Mouse (Mus musculus) lung, embryonic 14.5 days (tissue): ENCODE measurements around the gene Tcf7l2. TPM values are rescaled to one million over a fixed set of nuclear protein-coding genes. Genes with fewer than 3 reads are reported as not detected.

Experiments
- ATAC-seq: fragments of 200-750 bp; cut with Nextera tagmentation; 2 replicates; pipeline ENCODE4 v1.8.0; 2017; ENCODE audit warnings: mild to moderate bottlenecking, moderate TSS enrichment, moderate library complexity; ENCODE audit not compliant: insufficient read depth
- DNase-seq: peaks from one replicate; pipeline ENCODE4 v3.0.0-alpha.2; 2015
- H3K27ac ChIP-seq: fragments of 300-500 bp; sonication (generic); 2 replicates; pipeline ENCODE4 v1.5.1; 2014; ENCODE audit warnings: low read depth, mild to moderate bottlenecking, moderate library complexity
- H3K27me3 ChIP-seq: fragments of 300-500 bp; sonication (generic); 2 replicates; pipeline ENCODE4 v1.6.1; 2014; ENCODE audit warnings: low read length, control low read depth; ENCODE audit not compliant: insufficient read depth
- H3K36me3 ChIP-seq: fragments of 300-500 bp; sonication (generic); 2 replicates; pipeline ENCODE4 v1.6.1; 2014; ENCODE audit warnings: control low read depth; ENCODE audit not compliant: insufficient read depth
- H3K4me1 ChIP-seq: fragments of 300-500 bp; sonication (generic); 2 replicates; pipeline ENCODE4 v1.6.1; 2014; ENCODE audit warnings: antibody characterized with exemption, control low read depth; ENCODE audit not compliant: insufficient read depth
- H3K4me2 ChIP-seq: fragments of 300-500 bp; sonication (generic); 2 replicates; pipeline ENCODE4 v1.6.1; 2014; ENCODE audit warnings: mild to moderate bottlenecking
- H3K4me3 ChIP-seq: fragments of 300-500 bp; sonication (generic); 2 replicates; pipeline ENCODE4 v1.5.1; 2014; ENCODE audit warnings: low read depth, low read length
- H3K9ac ChIP-seq: fragments of 300-500 bp; sonication (generic); 2 replicates; pipeline ENCODE4 v1.6.1; 2014
- H3K9me3 ChIP-seq: fragments of 300-500 bp; sonication (generic); 2 replicates; pipeline ENCODE4 v1.6.1; 2016; ENCODE audit warnings: low read depth, low read length, control low read depth
- CTCF ChIP-seq: IDR thresholded peaks from 2 replicates; pipeline ENCODE4 v1.5.1; 2016; ENCODE audit warnings: antibody characterized with exemption, low read depth
- WGBS: fragments of 180-500 bp; shearing (Covaris S2); extraction: QIAGEN DNeasy Blood & Tissue Kit; methylation state at CpG from one replicate; pipeline ENCODE4 v1.1.7; 2014; 5-methylcytosine and 5-hydroxymethylcytosine counted together
- polyA plus RNA-seq: library from polyadenylated mRNA; unstranded; fragments of >200 nt; fragmentation: Nextera tagmentation; extraction: Ambion mirVana; gene quantifications from 2 replicates; pipeline ENCODE4 v1.2.1, GENCODE M21; 2014

Tcf7l2 gene
- polyA plus RNA-seq, 1 experiment from 2014 or later, result 57.1 TPM

DNA sequence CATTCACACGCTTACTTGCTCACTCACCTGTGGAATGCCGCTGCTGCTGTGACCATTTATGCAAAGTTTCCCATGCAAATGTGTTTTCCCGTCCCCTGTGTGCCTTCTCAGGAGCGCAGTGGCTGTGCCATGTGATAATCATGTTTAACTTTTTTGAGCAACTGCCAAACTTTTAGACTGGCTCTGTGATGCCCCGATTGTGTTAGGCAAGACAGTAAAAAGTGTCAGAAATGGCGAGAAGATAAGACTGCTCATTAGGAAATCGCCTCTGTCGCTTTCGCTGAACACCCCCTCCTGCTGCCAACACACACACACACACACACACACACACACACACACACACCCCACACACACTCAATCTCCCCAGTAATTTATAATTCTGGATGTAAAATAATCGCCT lies 39.5 kb downstream of the Tcf7l2 start:
- H3K27me3 ChIP-seq, result no peaks in the 10 kb centered on the region
- H3K4me2 ChIP-seq, result no peak overlapping the region
- no peak overlapping the region for H3K4me3 ChIP-seq
- H3K9me3 ChIP-seq, result no peaks in the 10 kb centered on the region
- ATAC-seq, result no peak
- WGBS, result 69% methylated on average over 10 of the region's 10 CpGs
- H3K27ac ChIP-seq, result no peak overlapping the region
- H3K36me3 ChIP-seq, result 0 out of 2 replicates have a peak, but pooled peaks cover 7% of the 10 kb centered on the region
- TF ChIP-seq CTCF, result no peak
- no peak overlapping the region for H3K9ac ChIP-seq
- peaks cover 11% of the 10 kb centered on the region; the same call in 1 of the 2 replicates for H3K4me1 ChIP-seq
- no peak for DNase-seq

DNA sequence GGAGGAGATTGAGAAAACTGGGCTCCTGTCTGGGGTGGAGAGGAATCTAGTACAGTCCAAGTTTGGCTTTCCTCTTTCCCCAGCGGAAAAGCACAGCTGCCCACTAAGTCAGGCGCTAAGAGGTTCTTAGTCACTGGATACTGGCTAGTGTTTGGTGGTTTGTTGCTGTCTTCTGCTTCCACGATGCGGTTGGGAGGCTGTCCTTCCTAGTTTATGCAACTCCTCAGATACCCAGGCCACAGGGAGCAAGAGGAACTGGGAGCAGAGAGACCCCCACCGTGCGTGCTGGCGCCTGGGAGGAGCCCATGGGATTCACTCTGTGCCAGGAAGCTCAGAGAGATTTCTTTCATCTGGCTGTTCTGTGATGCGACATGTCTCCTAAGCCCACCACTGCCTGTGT lies 40.1 kb downstream of the Tcf7l2 start:
- Histone ChIP-seq H3K27me3 (no peaks in the 10 kb centered on the region), H3K36me3 (0 out of 2 replicates have a peak, but pooled peaks cover 7% of the 10 kb centered on the region), H3K4me3 (no peak overlapping the region), H3K27ac (no peak overlapping the region), H3K9me3 (no peaks in the 10 kb centered on the region), H3K4me2 (no peak overlapping the region), H3K4me1 (peaks cover 11% of the 10 kb centered on the region; the same call in 1 of the 2 replicates), H3K9ac (no peak overlapping the region)
- TF ChIP-seq CTCF, result no peak
- 63% methylated on average over 8 of the region's 8 CpGs for WGBS
- DNase-seq (no peak), ATAC-seq (no peak)

DNA sequence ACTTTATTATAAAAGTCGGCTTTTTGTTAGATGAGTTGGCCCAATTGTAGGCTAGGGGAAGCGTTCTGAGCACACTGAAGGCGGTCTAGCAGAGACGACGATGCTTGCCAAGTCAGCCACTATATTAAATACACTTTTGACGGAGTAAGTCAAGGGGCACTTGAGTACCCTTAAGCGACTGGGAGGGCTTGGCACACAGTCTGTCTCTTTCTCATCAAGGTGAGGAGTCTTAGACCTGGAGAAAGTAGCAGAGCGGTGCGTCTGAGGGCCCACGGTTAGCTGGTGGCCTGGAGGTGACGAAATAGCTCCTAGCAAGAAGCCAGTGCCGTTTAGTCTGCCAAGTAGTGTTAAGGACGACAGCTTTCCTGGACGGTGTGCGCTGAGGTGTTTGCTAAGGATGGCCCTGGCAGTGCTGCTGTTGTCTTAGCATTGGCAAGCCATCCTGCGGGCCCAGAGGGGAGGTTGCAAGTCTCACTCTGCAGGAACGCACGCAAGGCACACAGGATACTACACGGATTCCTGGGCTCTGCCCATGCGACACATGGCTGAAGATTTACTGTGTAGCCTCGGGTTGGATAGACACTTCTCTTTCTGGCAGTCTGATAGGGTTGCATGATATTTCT lies 43.3 kb downstream of the Tcf7l2 start:
- H3K9me3 ChIP-seq, result no peaks in the 10 kb centered on the region
- H3K4me2 ChIP-seq, result no peak overlapping the region
- H3K9ac ChIP-seq, result no peak overlapping the region
- TF ChIP-seq CTCF, result no peak
- no peaks in the 10 kb centered on the region for H3K27me3 ChIP-seq
- H3K4me1 ChIP-seq, result peaks cover 16% of the 10 kb centered on the region; the same call in 1 of the 2 replicates
- DNase-seq (peak; percentile 78), ATAC-seq (peak; percentile 73)
- H3K4me3 ChIP-seq, result no peak overlapping the region
- H3K27ac ChIP-seq, result no peak overlapping the region
- 0 out of 2 replicates have a peak, but pooled peaks cover 7% of the 10 kb centered on the region for H3K36me3 ChIP-seq
- WGBS, result 61% methylated on average over 21 of the region's 21 CpGs

DNA sequence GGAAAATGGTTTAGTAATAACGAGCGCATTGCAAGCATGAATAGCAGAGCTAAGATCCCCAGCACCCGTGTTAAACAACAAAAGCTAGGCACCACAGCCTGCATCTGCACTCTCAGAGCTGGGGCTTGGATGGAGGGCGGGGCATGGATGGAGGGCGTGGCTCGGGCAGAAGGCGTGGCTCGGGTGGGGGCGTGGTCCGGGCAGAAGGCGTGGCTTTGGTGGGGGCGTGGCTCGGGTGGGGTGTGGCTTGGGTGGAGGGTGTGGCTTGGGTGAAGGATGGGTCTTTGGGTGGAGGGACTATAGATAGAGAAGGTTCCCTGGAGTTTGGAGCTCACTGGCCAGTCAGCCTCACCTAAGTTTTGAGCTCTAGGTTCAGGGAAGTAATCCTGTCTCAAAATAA lies 45.8 kb downstream of the Tcf7l2 start:
- DNase-seq, result no peak
- H3K4me3 ChIP-seq, result no peak overlapping the region
- no peak for ATAC-seq
- WGBS, result 75% methylated on average over 13 of the region's 13 CpGs
- no peak overlapping the region for H3K4me2 ChIP-seq
- no peaks in the 10 kb centered on the region for H3K27me3 ChIP-seq
- TF ChIP-seq CTCF, result no peak
- H3K4me1 ChIP-seq, result peaks cover 16% of the 10 kb centered on the region; the same call in 1 of the 2 replicates
- no peaks in the 10 kb centered on the region for H3K9me3 ChIP-seq
- no peak overlapping the region for H3K9ac ChIP-seq
- 0 out of 2 replicates have a peak, but pooled peaks cover 4% of the 10 kb centered on the region for H3K36me3 ChIP-seq
- H3K27ac ChIP-seq, result no peak overlapping the region

DNA sequence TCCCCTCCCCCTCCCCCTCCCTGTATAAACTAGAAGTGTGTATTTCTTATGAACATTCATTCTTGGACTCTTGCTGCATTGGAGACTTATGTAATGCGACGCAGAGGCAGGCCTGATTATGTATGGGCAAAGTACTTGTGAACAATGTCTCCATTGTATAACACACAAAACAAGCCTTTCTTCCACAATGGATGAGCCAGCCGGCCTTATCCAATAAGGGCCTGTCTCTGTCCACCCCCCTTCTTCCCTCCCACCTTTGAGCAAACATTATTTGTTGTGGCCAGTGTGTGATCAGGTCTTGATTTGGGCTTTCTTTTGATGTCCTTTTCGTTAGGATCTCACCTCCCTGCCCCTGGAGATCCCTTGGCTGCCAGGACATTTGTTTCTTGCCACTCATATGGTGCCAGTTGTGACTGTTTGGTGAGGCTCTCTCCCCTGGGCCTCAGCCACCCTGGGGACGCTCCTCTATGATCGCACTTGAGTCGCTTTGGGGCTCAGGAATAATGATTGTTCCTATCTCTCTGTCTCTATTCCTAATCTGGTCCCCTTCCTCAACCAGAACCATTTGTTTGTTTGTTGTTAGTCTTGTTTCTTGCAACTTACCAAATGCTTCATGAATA lies 46.8 kb downstream of the Tcf7l2 start:
- ATAC-seq (no peak), DNase-seq (no peak)
- Histone ChIP-seq H3K4me3 (no peak overlapping the region), H3K9ac (no peak overlapping the region), H3K27me3 (no peaks in the 10 kb centered on the region), H3K36me3 (0 out of 2 replicates have a peak, but pooled peaks cover 4% of the 10 kb centered on the region), H3K4me2 (no peak overlapping the region), H3K4me1 (peaks cover 16% of the 10 kb centered on the region; the same call in 1 of the 2 replicates), H3K27ac (no peak overlapping the region), H3K9me3 (no peaks in the 10 kb centered on the region)
- no peak for TF ChIP-seq CTCF
- WGBS, result 54% methylated on average over 7 of the region's 7 CpGs

DNA sequence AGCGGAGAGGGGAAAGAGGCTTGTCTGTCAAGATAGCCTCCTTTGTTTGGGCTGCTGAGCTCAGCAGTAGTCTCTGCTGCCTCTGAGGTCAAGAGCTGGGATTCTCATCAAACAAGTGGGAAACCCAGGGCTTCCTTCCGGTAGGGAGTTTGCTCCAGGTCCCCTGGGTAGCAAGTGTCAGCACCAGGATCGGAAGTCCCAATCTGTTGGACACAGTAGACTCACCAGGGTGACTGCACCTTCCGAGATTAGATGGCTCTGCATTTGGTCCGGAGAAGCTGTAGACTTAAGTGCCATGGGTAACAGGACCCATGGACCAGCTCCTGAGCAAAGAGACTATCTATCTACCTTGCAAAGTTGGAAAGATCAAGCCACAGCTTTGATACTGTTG lies 47.3 kb downstream of the Tcf7l2 start:
- Histone ChIP-seq H3K9ac (no peak overlapping the region), H3K27me3 (no peaks in the 10 kb centered on the region), H3K4me2 (no peak overlapping the region), H3K27ac (no peak overlapping the region), H3K9me3 (no peaks in the 10 kb centered on the region), H3K36me3 (0 out of 2 replicates have a peak, but pooled peaks cover 4% of the 10 kb centered on the region), H3K4me1 (peaks cover 16% of the 10 kb centered on the region; the same call in 1 of the 2 replicates), H3K4me3 (no peak overlapping the region)
- no peak for TF ChIP-seq CTCF
- ATAC-seq (no peak), DNase-seq (no peak)
- 52% methylated on average over 5 of the region's 5 CpGs for WGBS

DNA sequence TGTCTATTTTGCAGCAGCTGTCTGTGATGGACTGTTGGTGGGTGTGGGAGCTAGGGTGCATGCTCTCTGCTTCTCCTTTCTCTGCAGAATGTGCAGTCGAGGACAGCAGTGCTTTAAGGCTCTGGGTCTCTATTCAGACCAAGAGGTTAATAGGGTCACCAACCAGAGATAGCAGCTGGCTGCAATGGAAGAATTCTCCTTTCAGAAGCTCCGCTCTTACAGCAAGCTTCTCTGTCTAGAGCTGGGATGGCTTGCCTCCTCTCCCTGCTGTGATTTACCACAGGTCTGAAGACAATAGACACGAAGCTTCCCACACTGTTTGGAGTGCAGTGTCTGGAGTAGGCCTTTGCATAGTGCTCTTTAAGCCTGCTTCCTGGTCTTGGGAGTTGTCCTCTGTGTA lies 48.2 kb downstream of the Tcf7l2 start:
- H3K4me3 ChIP-seq, result no peak overlapping the region
- no peak for TF ChIP-seq CTCF
- WGBS, result 52% methylated on average over 3 of the region's 3 CpGs
- 0 out of 2 replicates have a peak, but pooled peaks cover 4% of the 10 kb centered on the region for H3K36me3 ChIP-seq
- no peak overlapping the region for H3K4me2 ChIP-seq
- H3K9ac ChIP-seq, result no peak overlapping the region
- ATAC-seq, result no peak
- no peak overlapping the region for H3K27ac ChIP-seq
- peaks cover 11% of the 10 kb centered on the region; the same call in 1 of the 2 replicates for H3K4me1 ChIP-seq
- H3K27me3 ChIP-seq, result no peaks in the 10 kb centered on the region
- H3K9me3 ChIP-seq, result no peaks in the 10 kb centered on the region
- no peak for DNase-seq
